ENCODE assay signal across 19 mouse cellular contexts in the genomic region with DNA sequence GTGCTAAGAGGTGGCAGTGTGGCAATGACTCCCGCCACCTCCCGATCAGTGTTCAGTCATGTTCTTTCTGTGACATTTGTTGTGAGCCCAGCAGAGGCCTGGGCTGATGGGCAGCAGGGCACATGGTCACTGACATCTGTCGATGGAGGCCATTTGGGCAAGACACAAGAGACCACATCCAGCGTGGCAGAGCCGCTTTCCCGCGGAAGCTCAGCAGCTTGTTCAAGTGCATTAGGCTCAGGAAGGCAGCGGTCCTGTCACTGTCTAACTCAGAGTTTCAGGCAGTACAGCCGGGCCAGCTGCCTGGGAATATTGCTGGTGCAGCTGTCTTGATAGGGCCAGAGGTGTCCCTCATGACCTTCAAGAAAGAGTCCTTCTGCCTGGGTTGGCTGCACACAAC. TPM values are rescaled to one million over a fixed set of nuclear protein-coding genes. Genes with fewer than 3 reads are reported as not detected.
DNase-seq lines count a peak whose midpoint lies in the region; ATAC-seq lines count a peak whose summit lies in the region.
"Had no signal": no experiment of that assay in that cellular context is flagged by ENCODE, and none has a peak within 500 bp of the region (broad histone marks: within the 10 kb centered on the region; RNA-seq: fewer than 3 reads in every experiment).

No protein-coding gene starts in this region.

- H3K4me3 ChIP-seq in midbrain, embryonic 10.5 days: no peak overlapping the region
- no peak overlapping the region for H3K4me3 ChIP-seq in midbrain, embryonic 13.5 days (replicated peaks)
- no peak overlapping the region for H3K4me3 ChIP-seq in embryonic facial prominence, embryonic 10.5 days
- H3K4me3 ChIP-seq: forebrain, embryonic 15.5 days; heart, embryonic 13.5 days had no signal

- peaks cover 16% of the 10 kb centered on the region for H3K4me1 ChIP-seq in midbrain, embryonic 10.5 days
- 0 out of 2 replicates have a peak, but pooled peaks cover 2% of the 10 kb centered on the region for H3K4me1 ChIP-seq in midbrain, embryonic 13.5 days (replicated peaks)
- H3K4me1 ChIP-seq in embryonic facial prominence, embryonic 10.5 days: peaks cover 20% of the 10 kb centered on the region
- H3K4me1 ChIP-seq: forebrain, embryonic 15.5 days; heart, embryonic 13.5 days had no signal

- 84% methylated on average over 9 of the region's 9 CpGs for WGBS in midbrain, embryonic 10.5 days
- 72% methylated on average over 9 of the region's 9 CpGs for WGBS in midbrain, embryonic 13.5 days
- WGBS in embryonic facial prominence, embryonic 10.5 days: 80% methylated on average over 9 of the region's 9 CpGs

- H3K27me3 ChIP-seq in midbrain, embryonic 10.5 days (ENCODE audit: low read depth, poor library complexity, severe bottlenecking): peaks cover 32% of the 10 kb centered on the region
- H3K27me3 ChIP-seq in midbrain, embryonic 13.5 days: no peaks in the 10 kb centered on the region
- peaks cover 79% of the 10 kb centered on the region for H3K27me3 ChIP-seq in embryonic facial prominence, embryonic 10.5 days (replicated peaks; ENCODE audit: low read depth, poor library complexity, severe bottlenecking)
- H3K27me3 ChIP-seq: forebrain, embryonic 15.5 days had no signal

- H3K9ac ChIP-seq in midbrain, embryonic 13.5 days (replicated peaks): no peak overlapping the region
- H3K9ac ChIP-seq: forebrain, embryonic 15.5 days; heart, embryonic 13.5 days; hindbrain, embryonic 14.5 days had no signal

- no peak for ATAC-seq in midbrain, embryonic 13.5 days
- ATAC-seq: forebrain, embryonic 15.5 days had no signal

- H3K9me3 ChIP-seq in midbrain, embryonic 10.5 days (replicated peaks): no peaks in the 10 kb centered on the region
- H3K9me3 ChIP-seq in midbrain, embryonic 13.5 days: no peaks in the 10 kb centered on the region
- no peaks in the 10 kb centered on the region for H3K9me3 ChIP-seq in embryonic facial prominence, embryonic 10.5 days
- H3K9me3 ChIP-seq: forebrain, embryonic 15.5 days; heart, embryonic 13.5 days had no signal

- no peak overlapping the region for H3K27ac ChIP-seq in midbrain, embryonic 10.5 days (replicated peaks)
- H3K27ac ChIP-seq in midbrain, embryonic 13.5 days: no peak overlapping the region
- H3K27ac ChIP-seq in embryonic facial prominence, embryonic 10.5 days (replicated peaks): no peak overlapping the region
- H3K27ac ChIP-seq: forebrain, embryonic 15.5 days; heart, embryonic 13.5 days; hindbrain, embryonic 14.5 days had no signal

- no peak overlapping the region for H3K4me2 ChIP-seq in midbrain, embryonic 13.5 days (replicated peaks)
- H3K4me2 ChIP-seq: forebrain, embryonic 15.5 days; heart, embryonic 13.5 days; hindbrain, embryonic 14.5 days had no signal

- peak; percentile 36 for DNase-seq in embryo, embryonic 10.5 days (ENCODE audit: low spot score)
- no peak for DNase-seq in embryo, embryonic 10 days (ENCODE audit: low spot score)
- DNase-seq in midbrain, embryonic 10.5 days (ENCODE audit: low spot score): peak; percentile 35
- peak; percentile 36 for DNase-seq in embryonic facial prominence, embryonic 10.5 days (ENCODE audit: low spot score)
- DNase-seq in retina, postnatal 1 day: peak; percentile 84
- no peak for DNase-seq in adrenal gland, postnatal 36 days
- DNase-seq: adrenal gland, postnatal 10 days; cerebellum, adult 2 months; cerebellum, postnatal 14 days; gastrocnemius, postnatal 36 days; heart, adult 11 months; heart, postnatal 36 days had no signal

- no peaks in the 10 kb centered on the region for H3K36me3 ChIP-seq in midbrain, embryonic 10.5 days
- no peaks in the 10 kb centered on the region for H3K36me3 ChIP-seq in midbrain, embryonic 13.5 days
- no peaks in the 10 kb centered on the region for H3K36me3 ChIP-seq in embryonic facial prominence, embryonic 10.5 days (replicated peaks)
- H3K36me3 ChIP-seq: forebrain, embryonic 15.5 days; heart, embryonic 13.5 days had no signal

RNA-seq across cellular contexts. Expression of a gene that starts 38.1 kb away (rescaled TPM):
- 10.9 and 13.8 TPM in 2 replicates for polyA plus RNA-seq in midbrain, embryonic 10.5 days (2016; fragmentation: Nextera tagmentation; extraction: Ambion mirVana)
- 29.8 and 41.8 TPM in 2 replicates for polyA plus RNA-seq in midbrain, embryonic 13.5 days (2015; fragmentation: Nextera tagmentation; extraction: Ambion mirVana)
- 1.2 and 1.4 TPM in 2 replicates for polyA plus RNA-seq in embryonic facial prominence, embryonic 10.5 days (2016; fragmentation: Nextera tagmentation; extraction: Ambion mirVana)
- total RNA-seq in adrenal gland, postnatal 36 days (2021): not detected
- total RNA-seq: common myeloid progenitor, adult 5-6 weeks; gastrocnemius, adult 8-10 months; gastrocnemius, postnatal 36 days; heart, postnatal 36 days had no signal
- polyA plus RNA-seq: heart, embryonic 13.5 days; heart, postnatal 0 days had no signal

Comparison
In these comparisons a context has a peak if more than half of its experiments do, and no peak if none do; other contexts are left out.
1. DNase-seq: peak in embryo, embryonic 10.5 days (single experiment), midbrain, embryonic 10.5 days (single experiment), embryonic facial prominence, embryonic 10.5 days (single experiment) and retina, postnatal 1 day (single experiment); none in embryo, embryonic 10 days (single experiment) and adrenal gland, postnatal 36 days (0 of 2).